Mouse (Mus musculus): ENCODE results near the gene Pfn1. TPM values are rescaled to one million over a fixed set of nuclear protein-coding genes. Genes with fewer than 3 reads are reported as not detected.

The Pfn1 gene
- total RNA-seq, 2 experiments from 2014 or later, result 376 to 385 TPM

GRCm38 (mm10) chr11:70641241-70641640 is 13.2 kb downstream of the Pfn1 start:
- DNase-seq (ENCODE audit: extremely low spot score in 1 of 2, low spot score in 1 of 2), result no peak

GRCm38 (mm10) chr11:70639976-70640375 is 14.5 kb downstream of the Pfn1 start:
- DNase-seq (ENCODE audit: extremely low spot score in 1 of 2, low spot score in 1 of 2), result no peak

- no peak for DNase-seq (ENCODE audit: extremely low spot score in 1 of 2, low spot score in 1 of 2)
These were observed 15.6 kb downstream of the Pfn1 start, which contains the start of gene Gp1ba for GRCm38 (mm10) chr11:70638714-70639278. Gp1ba (plus strand) TSS chr11:70639122.

- DNase-seq (ENCODE audit: extremely low spot score in 1 of 2, low spot score in 1 of 2), result no peak
These were observed 16.2 kb downstream of the Pfn1 start for GRCm38 (mm10) chr11:70638293-70638692.

- DNase-seq (ENCODE audit: extremely low spot score in 1 of 2, low spot score in 1 of 2), result no peak
These were observed 16.7 kb downstream of the Pfn1 start for GRCm38 (mm10) chr11:70637764-70638163.

- DNase-seq (ENCODE audit: extremely low spot score in 1 of 2, low spot score in 1 of 2), result no peak
These were observed 18.8 kb downstream of the Pfn1 start for GRCm38 (mm10) chr11:70635601-70636000.

- DNase-seq (ENCODE audit: extremely low spot score in 1 of 2, low spot score in 1 of 2), result no peak
These were observed 24.3 kb downstream of the Pfn1 start for GRCm38 (mm10) chr11:70630129-70630528.

GRCm38 (mm10) chr11:70629557-70629956 is 24.9 kb downstream of the Pfn1 start:
- no peak for DNase-seq (ENCODE audit: extremely low spot score in 1 of 2, low spot score in 1 of 2)

- DNase-seq (ENCODE audit: extremely low spot score in 1 of 2, low spot score in 1 of 2), result no peak
These were observed 26.0 kb downstream of the Pfn1 start for GRCm38 (mm10) chr11:70628431-70628830.

- no peak for DNase-seq (ENCODE audit: extremely low spot score in 1 of 2, low spot score in 1 of 2)
These were observed 27.6 kb downstream of the Pfn1 start for GRCm38 (mm10) chr11:70626877-70627276.

GRCm38 (mm10) chr11:70625473-70625872 is 29.0 kb downstream of the Pfn1 start:
- DNase-seq (ENCODE audit: extremely low spot score in 1 of 2, low spot score in 1 of 2), result peak in 1 of 2 experiments; percentile 61

GRCm38 (mm10) chr11:70623053-70623742 is 31.2 kb downstream of the Pfn1 start:
- DNase-seq (ENCODE audit: extremely low spot score in 1 of 2, low spot score in 1 of 2), result no peak

GRCm38 (mm10) chr11:70621972-70622814 is 32.3 kb downstream of the Pfn1 start:
- DNase-seq (ENCODE audit: extremely low spot score in 1 of 2, low spot score in 1 of 2), result no peak

GRCm38 (mm10) chr11:70619101-70619500 is 35.3 kb downstream of the Pfn1 start, which contains the start of gene Chrne:
Chrne (minus strand) TSS chr11:70619216.
- DNase-seq (ENCODE audit: extremely low spot score in 1 of 2, low spot score in 1 of 2), result no peak

GRCm38 (mm10) chr11:70615516-70616093 is 38.8 kb downstream of the Pfn1 start, which contains the start of gene 4930544D05Rik:
4930544D05Rik (plus strand) TSS chr11:70615848.
- no peak for DNase-seq (ENCODE audit: extremely low spot score in 1 of 2, low spot score in 1 of 2)

GRCm38 (mm10) chr11:70615074-70615473 is 39.4 kb downstream of the Pfn1 start:
- DNase-seq (ENCODE audit: extremely low spot score in 1 of 2, low spot score in 1 of 2), result no peak

GRCm38 (mm10) chr11:70612505-70612904 is 41.9 kb downstream of the Pfn1 start:
- no peak for DNase-seq (ENCODE audit: extremely low spot score in 1 of 2, low spot score in 1 of 2)

GRCm38 (mm10) chr11:70610752-70611151 is 43.7 kb downstream of the Pfn1 start:
- DNase-seq (ENCODE audit: extremely low spot score in 1 of 2, low spot score in 1 of 2), result no peak

- DNase-seq (ENCODE audit: extremely low spot score in 1 of 2, low spot score in 1 of 2), result no peak
These were observed 45.9 kb downstream of the Pfn1 start for GRCm38 (mm10) chr11:70608381-70609066.

- no peak for DNase-seq (ENCODE audit: extremely low spot score in 1 of 2, low spot score in 1 of 2)
These were observed 46.8 kb downstream of the Pfn1 start for GRCm38 (mm10) chr11:70607611-70608010.

Measured in layer of hippocampus, postnatal 25 days (tissue).